8 mouse cellular contexts compared by ENCODE assay signal in the genomic region with DNA sequence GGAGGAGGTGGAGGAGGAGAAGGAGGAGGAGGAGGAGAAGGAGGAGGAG. TPM values are rescaled to one million over a fixed set of nuclear protein-coding genes. Genes with fewer than 3 reads are reported as not detected.
A peak's percentile ranks its signal among the peaks of the same experiment; 100 is the strongest.
DNase-seq lines count a peak whose midpoint lies in the region; ATAC-seq and TF ChIP-seq lines count a peak whose summit lies in the region.
"Not testable (repeated sequence)": the region's sequence is repeated elsewhere in the genome, so short reads cannot be mapped to it uniquely, and the experiment has no call there.

A gene (minus strand): TSS at position 39 of the 49 bp plus-strand sequence.

- ATAC-seq in embryonic facial prominence, embryonic 11.5 days (replicated peaks; ENCODE audit: insufficient number of reproducible peaks, low FRiP score, low TSS enrichment, low read depth); lung, embryonic 14.5 days (ENCODE audit: insufficient read depth); neural tube, embryonic 13.5 days (ENCODE audit: low read depth): not testable (repeated sequence)

- intact Hi-C loops in heart, postnatal 10 days (cut with DNase I), result loop anchor here (5.0 kb wide), 2 partner anchors 145 to 220 kb away; no protein-coding TSS in a partner anchor
- intact Hi-C loops in left cerebral cortex, postnatal 25 days (cut with DNase I), result loop anchor here (1.0 to 5.0 kb wide), 3 partner anchors 370 to 990 kb away; no protein-coding TSS in a partner anchor

- H3K36me3 ChIP-seq in ES-E14 (ENCODE audit: control insufficient read depth, insufficient read depth, low read length, poor library complexity, severe bottlenecking); embryonic facial prominence, embryonic 11.5 days (replicated peaks; ENCODE audit: control insufficient read depth, insufficient read depth, low read depth, low read length); kidney, adult 2 months (ENCODE audit: control insufficient read depth, insufficient read depth, low read length); lung, embryonic 14.5 days (ENCODE audit: insufficient read depth); neural tube, embryonic 13.5 days: not testable (repeated sequence)

- H3K9ac ChIP-seq in ES-E14 (ENCODE audit: insufficient read depth, low read depth, low read length, poor library complexity, severe bottlenecking), result peak within 1 kb of the TSS; percentile 63
- peak within 1 kb of the TSS; percentile 97 for H3K9ac ChIP-seq in embryonic facial prominence, embryonic 11.5 days (replicated peaks; ENCODE audit: low read length)
- peak within 1 kb of the TSS; percentile 92 for H3K9ac ChIP-seq in lung, embryonic 14.5 days
- peak within 1 kb of the TSS; percentile 98 for H3K9ac ChIP-seq in neural tube, embryonic 13.5 days

- peak within 1 kb of the TSS; percentile 36 for H3K4me2 ChIP-seq in embryonic facial prominence, embryonic 11.5 days (ENCODE audit: low read depth, low read length)
- H3K4me2 ChIP-seq in lung, embryonic 14.5 days, result peak within 1 kb of the TSS; percentile 68
- H3K4me2 ChIP-seq in neural tube, embryonic 13.5 days, result peak within 1 kb of the TSS; percentile 75

- not testable (repeated sequence) for TF ChIP-seq POLR2A in kidney, adult 2 months (IDR thresholded peaks at IDR 0.05; ENCODE audit: low read depth, low read length)

- H3K4me1 ChIP-seq in ES-E14 (ENCODE audit: control insufficient read depth in 2 of 2, insufficient read depth in 2 of 2, low read length in 2 of 2, poor library complexity in 1 of 2); embryonic facial prominence, embryonic 11.5 days (ENCODE audit: control insufficient read depth, insufficient read depth, low read length); kidney, adult 2 months (ENCODE audit: control insufficient read depth, insufficient read depth, low read length); lung, embryonic 14.5 days (ENCODE audit: insufficient read depth): not testable (repeated sequence)
- peaks cover 21% of the 10 kb centered on the region for H3K4me1 ChIP-seq in neural tube, embryonic 13.5 days (replicated peaks)

- in situ Hi-C loops in ES-E14 (cut with MboI; ENCODE audit: low sequenced_read_pairs in 2 of 2, unreplicated experiment in 2 of 2), result not testable (repeated sequence)

- H3K4me3 ChIP-seq in ES-E14 (ENCODE audit: insufficient read depth in 1 of 2, low read depth in 1 of 2, low read length in 2 of 2, poor library complexity in 1 of 2, severe bottlenecking in 1 of 2), result peak within 1 kb of the TSS; percentile 76 to 83
- H3K4me3 ChIP-seq in embryonic facial prominence, embryonic 11.5 days (ENCODE audit: low read depth, low read length), result peak within 1 kb of the TSS; percentile 93
- H3K4me3 ChIP-seq in kidney, adult 2 months (ENCODE audit: insufficient read depth, low read depth, low read length), result peak within 1 kb of the TSS; percentile 81
- peak within 1 kb of the TSS; percentile 69 for H3K4me3 ChIP-seq in lung, embryonic 14.5 days (ENCODE audit: low read depth, low read length)
- peak within 1 kb of the TSS; percentile 91 for H3K4me3 ChIP-seq in neural tube, embryonic 13.5 days

- H3K27me3 ChIP-seq in embryonic facial prominence, embryonic 11.5 days (ENCODE audit: control insufficient read depth, insufficient read depth, low read length); kidney, adult 2 months (replicated peaks; ENCODE audit: control insufficient read depth, insufficient read depth, low read length); lung, embryonic 14.5 days (ENCODE audit: insufficient read depth, low read length); neural tube, embryonic 13.5 days: not testable (repeated sequence)

- not testable (repeated sequence) for TF ChIP-seq CTCF in kidney, adult 2 months (conservative IDR thresholded peaks at IDR 0.05; ENCODE audit: insufficient read depth, insufficient read length, low read depth, low read length); lung, embryonic 14.5 days (IDR thresholded peaks at IDR 0.05; ENCODE audit: low read depth)

- DNase-seq in ES-E14 (ENCODE audit: low read depth, low spot score); embryonic facial prominence, embryonic 11.5 days (ENCODE audit: low spot score); gastrocnemius, adult 8-10 months (ENCODE audit: low spot score in 2 of 2); heart, postnatal 10 days; kidney, adult 2 months; left cerebral cortex, postnatal 25 days (ENCODE audit: low spot score in 2 of 2); lung, embryonic 14.5 days: not testable (repeated sequence)

- H3K27ac ChIP-seq in ES-E14 (ENCODE audit: insufficient read depth, low read depth, low read length, poor library complexity, severe bottlenecking), result peak within 1 kb of the TSS; percentile 42; the same call in 1 of the 2 replicates
- H3K27ac ChIP-seq in embryonic facial prominence, embryonic 11.5 days (replicated peaks; ENCODE audit: low read depth, low read length), result peak within 1 kb of the TSS; percentile 100
- H3K27ac ChIP-seq in kidney, adult 2 months (ENCODE audit: insufficient read depth, low read depth, low read length), result peak within 1 kb of the TSS; percentile 97
- peak within 1 kb of the TSS; percentile 100 for H3K27ac ChIP-seq in lung, embryonic 14.5 days (ENCODE audit: low read depth)
- peak within 1 kb of the TSS; percentile 98 for H3K27ac ChIP-seq in neural tube, embryonic 13.5 days (replicated peaks)

- H3K9me3 ChIP-seq in ES-E14 (ENCODE audit: control insufficient read depth, insufficient read depth, low read depth, low read length); embryonic facial prominence, embryonic 11.5 days (replicated peaks; ENCODE audit: control insufficient read depth, low read length); lung, embryonic 14.5 days (ENCODE audit: low read depth, low read length); neural tube, embryonic 13.5 days: not testable (repeated sequence)

RNA-seq across cellular contexts. Expression of the gene that starts here (rescaled TPM):
- total RNA-seq in ES-E14 (2012; rRNA removed), result 7.3 and 10.0 TPM in 2 replicates
- polyA plus RNA-seq in embryonic facial prominence, embryonic 11.5 days (2014; fragmentation: Nextera tagmentation; extraction: Ambion mirVana), result 46.0 and 47.8 TPM in 2 replicates
- 10 to 100 TPM; 18.8 to 23.7 (median 20.0) TPM for total RNA-seq in gastrocnemius, adult 8-10 months (2022)
- 10 to 100 TPM; 67.4 to 78.3 TPM for total RNA-seq in heart, postnatal 10 days (2021)
- 46.9 and 49.2 TPM in 2 replicates for polyA plus RNA-seq in kidney, adult 2 months (2012; rRNA removed)
- total RNA-seq in left cerebral cortex, postnatal 25 days (2021), result 100 to 1,000 TPM; 129 to 137 TPM
- polyA plus RNA-seq in lung, embryonic 14.5 days (2014; fragmentation: Nextera tagmentation; extraction: Ambion mirVana), result 48.8 TPM in 2 replicates
- 34.4 and 37.0 TPM in 2 replicates for polyA plus RNA-seq in neural tube, embryonic 13.5 days (2015; fragmentation: Nextera tagmentation; extraction: Ambion mirVana)

Comparison
In these comparisons a context has a peak if more than half of its experiments do, and no peak if none do; other contexts are left out.
1. H3K27ac ChIP-seq: peak in every context shown above with its lines; median percentile 100 in embryonic facial prominence, embryonic 11.5 days; 100 in lung, embryonic 14.5 days; 98 in neural tube, embryonic 13.5 days; 97 in kidney, adult 2 months; 42 in ES-E14.